15 mouse cellular contexts compared by ENCODE assay signal in the genomic region with DNA sequence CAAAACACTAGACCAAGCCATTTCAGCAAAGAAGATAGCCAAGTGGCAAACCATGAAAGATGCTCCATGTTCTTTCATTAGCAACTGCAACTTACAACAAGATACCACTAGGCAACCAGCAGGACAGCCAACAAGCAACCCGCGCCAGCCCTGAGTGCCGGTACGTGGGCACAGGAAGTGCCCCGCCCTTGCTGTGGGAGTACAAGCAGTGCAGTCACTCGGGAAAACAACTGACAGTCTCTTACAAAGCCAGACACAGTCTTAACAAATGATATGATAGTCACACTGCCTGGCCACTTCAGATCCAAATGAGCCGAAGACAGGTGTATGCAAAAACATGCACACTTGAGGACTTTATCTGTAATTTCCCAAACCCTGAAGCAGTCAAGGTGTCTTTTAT. TPM values are rescaled to one million over a fixed set of nuclear protein-coding genes. Genes with fewer than 3 reads are reported as not detected.
DNase-seq lines count a peak whose midpoint lies in the region; ATAC-seq and TF ChIP-seq lines count a peak whose summit lies in the region.
"Had no signal": no experiment of that assay in that cellular context is flagged by ENCODE, and none has a peak within 500 bp of the region (broad histone marks: within the 10 kb centered on the region; RNA-seq: fewer than 3 reads in every experiment).

No protein-coding gene starts in this region.

- H3K27me3 ChIP-seq in splenic B cell, adult 2 months (ENCODE audit: control insufficient read depth, insufficient read depth, low read length, poor library complexity, severe bottlenecking), result no peaks in the 10 kb centered on the region
- no peaks in the 10 kb centered on the region for H3K27me3 ChIP-seq in midbrain, postnatal 0 days (ENCODE audit: insufficient read depth, low read length)

- no peak overlapping the region for H3K27ac ChIP-seq in midbrain, postnatal 0 days (ENCODE audit: low read depth, low read length)
- H3K27ac ChIP-seq in gastrocnemius, adult 2 months, result no peak overlapping the region

- no peak overlapping the region for H3K4me2 ChIP-seq in midbrain, postnatal 0 days (ENCODE audit: low read depth, low read length, poor library complexity, severe bottlenecking)
- H3K4me2 ChIP-seq: midbrain, embryonic 11.5 days had no signal

- H3K9ac ChIP-seq in midbrain, postnatal 0 days (replicated peaks; ENCODE audit: low read length, poor library complexity, severe bottlenecking), result no peak overlapping the region

- no peak overlapping the region for H3K4me3 ChIP-seq in midbrain, postnatal 0 days (ENCODE audit: low read depth, low read length)
- no peak overlapping the region for H3K4me3 ChIP-seq in gastrocnemius, adult 2 months

- no peak for TF ChIP-seq CTCF in midbrain, postnatal 0 days (IDR thresholded peaks at IDR 0.05)
- TF ChIP-seq CTCF in gastrocnemius, adult 2 months (IDR thresholded peaks at IDR 0.05), result no peak

- no peaks in the 10 kb centered on the region for H3K9me3 ChIP-seq in midbrain, postnatal 0 days (ENCODE audit: low read length)

- peak; percentile 39 for DNase-seq in adrenal gland, postnatal 14 days
- DNase-seq in adrenal gland, postnatal 10 days, result no peak
- peak; percentile 26 for DNase-seq in MN1 (ENCODE audit: low spot score)
- DNase-seq in lung, postnatal 14 days, result peak; percentile 40
- peak; percentile 77 for DNase-seq in splenic B cell, adult 2 months (ENCODE audit: low read depth, low spot score)
- no peak for DNase-seq in midbrain, postnatal 0 days (ENCODE audit: low spot score)
- no peak for DNase-seq in gastrocnemius, adult 2 months
- no peak for DNase-seq in layer of hippocampus, adult 9-10 months (ENCODE audit: low spot score)
- DNase-seq: cerebellum, adult 9-10 months; gastrocnemius, postnatal 14 days; kidney, postnatal 10 days had no signal

- no peak for ATAC-seq in midbrain, postnatal 0 days (ENCODE audit: low FRiP score)

- intact Hi-C loops in gastrocnemius, adult 2 months (cut with DNase I), result no loop called here

- WGBS in midbrain, postnatal 0 days, result 91% methylated on average over 7 of the region's 7 CpGs

- peaks cover 1% of the 10 kb centered on the region; the same call in 1 of the 2 replicates for H3K36me3 ChIP-seq in splenic B cell, adult 2 months (ENCODE audit: control insufficient read depth, insufficient read depth, low read length, poor library complexity, severe bottlenecking)
- H3K36me3 ChIP-seq in midbrain, postnatal 0 days (ENCODE audit: insufficient read depth, low read length), result peaks cover 11% of the 10 kb centered on the region

- no peaks in the 10 kb centered on the region for H3K4me1 ChIP-seq in midbrain, postnatal 0 days (ENCODE audit: insufficient read depth, low read length)

RNA-seq across cellular contexts. Expression of gene Rab3ip, which starts 20.1 kb away (rescaled TPM):
- 48.4 and 50.5 TPM in 2 replicates for total RNA-seq in adrenal gland, postnatal 14 days (2021)
- total RNA-seq in adrenal gland, postnatal 10 days (2021), result 10 to 100 TPM; 41.3 to 49.3 TPM
- total RNA-seq in midbrain, postnatal 0 days (2014; rRNA removed), result 99.8 and 142 TPM in 2 replicates
- polyA plus RNA-seq in midbrain, postnatal 0 days (2015; fragmentation: Nextera tagmentation; extraction: Ambion mirVana), result 34.4 and 34.6 TPM in 2 replicates
- total RNA-seq in gastrocnemius, adult 2 months (2021), result 10 to 100 TPM; 26.2 to 39.2 TPM

RNA-seq across cellular contexts. Expression of gene Myrfl, which starts 33.8 kb away (rescaled TPM):
- not detected in 2 replicates for total RNA-seq in adrenal gland, postnatal 14 days (2021)
- total RNA-seq in adrenal gland, postnatal 10 days (2021), result under 1 TPM; 0.12 to 0.39 TPM
- total RNA-seq in midbrain, postnatal 0 days (2014; rRNA removed), result 0.11 TPM in 1 of 2 replicates, not detected in the other
- polyA plus RNA-seq in midbrain, postnatal 0 days (2015; fragmentation: Nextera tagmentation; extraction: Ambion mirVana), result 0.09 TPM in 2 replicates
- under 1 TPM; 0.08 to 0.25 TPM for total RNA-seq in gastrocnemius, adult 2 months (2021)

RNA-seq across cellular contexts. Expression of gene Gm10271, which starts 41.9 kb away (rescaled TPM):
- not detected in 2 replicates for total RNA-seq in adrenal gland, postnatal 14 days (2021)
- not detected for total RNA-seq in adrenal gland, postnatal 10 days (2021)
- total RNA-seq in midbrain, postnatal 0 days (2014; rRNA removed), result not detected in 2 replicates
- polyA plus RNA-seq in midbrain, postnatal 0 days (2015; fragmentation: Nextera tagmentation; extraction: Ambion mirVana), result not detected in 2 replicates
- total RNA-seq in gastrocnemius, adult 2 months (2021), result not detected
- total RNA-seq: gastrocnemius, postnatal 14 days; heart, postnatal 14 days had no signal
- polyA plus RNA-seq: limb, embryonic 14.5 days; midbrain, embryonic 11.5 days; small intestine, adult 2 months had no signal

RNA-seq across cellular contexts. Expression of gene Best3, which starts 55.6 kb away (rescaled TPM):
- total RNA-seq in adrenal gland, postnatal 14 days (2021), result 0.26 and 0.45 TPM in 2 replicates
- total RNA-seq in adrenal gland, postnatal 10 days (2021), result under 1 TPM; 0.48 to 0.70 TPM
- total RNA-seq in midbrain, postnatal 0 days (2014; rRNA removed), result 0.27 TPM in 1 of 2 replicates, not detected in the other
- polyA plus RNA-seq in midbrain, postnatal 0 days (2015; fragmentation: Nextera tagmentation; extraction: Ambion mirVana), result 0.11 and 0.13 TPM in 2 replicates
- total RNA-seq in gastrocnemius, adult 2 months (2021), result 10 to 100 TPM; 17.7 to 34.1 TPM
- polyA plus RNA-seq: midbrain, embryonic 11.5 days had no signal

Comparison
In these comparisons a context has a peak if more than half of its experiments do, and no peak if none do; other contexts are left out.
1. DNase-seq: peak in adrenal gland, postnatal 14 days (single experiment), MN1 (single experiment), lung, postnatal 14 days (single experiment) and splenic B cell, adult 2 months (single experiment); none in adrenal gland, postnatal 10 days (single experiment), midbrain, postnatal 0 days (single experiment), gastrocnemius, adult 2 months (single experiment) and layer of hippocampus, adult 9-10 months (single experiment).